Mouse (Mus musculus) CH12.LX (cell line): ENCODE results near the gene Rybp. TPM values are rescaled to one million over a fixed set of nuclear protein-coding genes. Genes with fewer than 3 reads are reported as not detected.

Experiments used
- DNase-seq: peaks from one replicate; pipeline ENCODE4 v3.0.0-alpha.2; 2013; ENCODE audit errors: extremely low read depth
- H3K27ac ChIP-seq: 2 replicates; pipeline ENCODE4 v1.5.1; 2012; ENCODE audit warnings: low read depth, mild to moderate bottlenecking, control low read depth, moderate library complexity; ENCODE audit not compliant: insufficient read depth
- H3K27me3 ChIP-seq: replicated peaks from 2 replicates; pipeline ENCODE3; 2012; ENCODE audit warnings: inconsistent platforms
- H3K36me3 ChIP-seq, 2 experiments: replicated peaks in 1 of 2; 2 replicates each; pipeline versions ENCODE3 to v1.6.1; 2012; ENCODE audit warnings: inconsistent platforms in 1 of 2, low read length in 1 of 2, mild to moderate bottlenecking in 1 of 2, mixed read lengths in 1 of 2, moderate library complexity in 1 of 2; ENCODE audit not compliant: control insufficient read depth in 1 of 2, insufficient read depth in 1 of 2
- H3K4me1 ChIP-seq, 2 experiments: 2 replicates each; pipeline ENCODE4 v1.6.1; 2012; ENCODE audit warnings: inconsistent platforms in 1 of 2, moderate library complexity in 1 of 2; ENCODE audit not compliant: insufficient read depth in 2 of 2, control insufficient read depth in 1 of 2
- H3K4me2 ChIP-seq: 2 replicates; pipeline ENCODE4 v1.6.1; 2012; ENCODE audit warnings: low read depth, mild to moderate bottlenecking, control low read depth; ENCODE audit not compliant: poor library complexity, insufficient read depth, severe bottlenecking
- H3K4me3 ChIP-seq, 3 experiments: fragments of 150-350 bp in 1 of 3; sonication (generic) in 1 of 3; replicated peaks in 1 of 3; 2 replicates each; pipeline versions ENCODE3 to v1.5.1; 2011 to 2012; ENCODE audit warnings: low read depth in 2 of 3, low read length in 2 of 3, mild to moderate bottlenecking in 2 of 3, moderate library complexity in 2 of 3, control low read depth in 1 of 3, improper control_type of control experiment in 1 of 3, inconsistent platforms in 1 of 3, mixed read lengths in 1 of 3; ENCODE audit not compliant: poor library complexity in 1 of 3
- H3K79me2 ChIP-seq: replicated peaks from 2 replicates; pipeline ENCODE4 v1.6.1; 2012; ENCODE audit warnings: mild to moderate bottlenecking, moderate library complexity; ENCODE audit not compliant: control insufficient read depth, poor library complexity, insufficient read depth, severe bottlenecking; ENCODE audit errors: extremely low read depth
- H3K9ac ChIP-seq: 2 replicates; pipeline ENCODE4 v1.6.1; 2012; ENCODE audit warnings: low read depth, mild to moderate bottlenecking, control low read depth, moderate library complexity; ENCODE audit not compliant: insufficient read depth
- H3K9me3 ChIP-seq: replicated peaks from 2 replicates; pipeline ENCODE3; 2012; ENCODE audit warnings: low read length, inconsistent platforms, mixed read lengths
- E2F4 ChIP-seq: IDR thresholded peaks from 2 replicates; pipeline ENCODE4 v1.6.1; 2011; ENCODE audit warnings: low read depth, low read length, improper control_type of control experiment; ENCODE audit not compliant: insufficient replicate concordance
- GABPA ChIP-seq: IDR thresholded peaks from 2 replicates; pipeline ENCODE4 v1.6.1; 2012; ENCODE audit warnings: low read depth, low read length, improper control_type of control experiment, inconsistent platforms; ENCODE audit not compliant: insufficient replicate concordance
- HCFC1 ChIP-seq: IDR thresholded peaks from 2 replicates; pipeline ENCODE4 v1.6.1; 2012; ENCODE audit warnings: low read depth, mild to moderate bottlenecking, inconsistent platforms, low read length, improper control_type of control experiment
- JUND ChIP-seq: conservative IDR thresholded peaks from 2 replicates; pipeline ENCODE4 v1.6.1; 2011; ENCODE audit warnings: low read depth, low read length, improper control_type of control experiment
- KAT2A ChIP-seq: IDR thresholded peaks from 2 replicates; pipeline ENCODE4 v1.6.1; 2012; ENCODE audit warnings: low read length, improper control_type of control experiment, inconsistent platforms; ENCODE audit not compliant: insufficient replicate concordance
- MAFK ChIP-seq: IDR thresholded peaks from 2 replicates; pipeline ENCODE4 v1.6.1; 2011; ENCODE audit warnings: low read length, improper control_type of control experiment; ENCODE audit not compliant: insufficient replicate concordance
- MAX ChIP-seq: IDR thresholded peaks from 2 replicates; pipeline ENCODE4 v1.6.1; 2011; ENCODE audit warnings: low read length, improper control_type of control experiment
- MAZ ChIP-seq: IDR thresholded peaks from 2 replicates; pipeline ENCODE4 v1.6.1; 2012; ENCODE audit warnings: low read depth, mild to moderate bottlenecking, inconsistent platforms, low read length, improper control_type of control experiment, moderate library complexity
- MXI1 ChIP-seq: IDR thresholded peaks from 2 replicates; pipeline ENCODE4 v1.6.1; 2011; ENCODE audit warnings: mild to moderate bottlenecking, low read depth, low read length, improper control_type of control experiment
- NRF1 ChIP-seq: IDR thresholded peaks from 2 replicates; pipeline ENCODE4 v1.6.1; 2014; ENCODE audit warnings: low read depth, mild to moderate bottlenecking, inconsistent platforms, low read length, improper control_type of control experiment, moderate library complexity
- POLR2AphosphoS2 ChIP-seq: IDR thresholded peaks from 2 replicates; pipeline ENCODE4 v1.6.1; 2011; ENCODE audit warnings: low read depth, low read length, improper control_type of control experiment
- SIN3A ChIP-seq: IDR thresholded peaks from 2 replicates; pipeline ENCODE4 v1.6.1; 2012; ENCODE audit warnings: low read length, improper control_type of control experiment, inconsistent platforms
- TCF12 ChIP-seq: IDR thresholded peaks from 2 replicates; pipeline ENCODE4 v1.6.1; 2014; ENCODE audit warnings: low read depth, mild to moderate bottlenecking, inconsistent platforms, low read length, improper control_type of control experiment
- UBTF ChIP-seq: IDR thresholded peaks from 2 replicates; pipeline ENCODE4 v1.6.1; 2012; ENCODE audit warnings: low read depth, mild to moderate bottlenecking, inconsistent platforms, low read length, improper control_type of control experiment, moderate library complexity
- USF1 ChIP-seq: IDR thresholded peaks from 2 replicates; pipeline ENCODE4 v1.6.1; 2014; ENCODE audit warnings: low read depth, mild to moderate bottlenecking, inconsistent platforms, low read length, improper control_type of control experiment
- USF2 ChIP-seq: conservative IDR thresholded peaks from 2 replicates; pipeline ENCODE4 v1.6.1; 2011; ENCODE audit warnings: low read depth, low read length, improper control_type of control experiment
- ZC3H11A ChIP-seq: IDR thresholded peaks from 2 replicates; pipeline ENCODE4 v1.6.1; 2012; ENCODE audit warnings: low read depth, mild to moderate bottlenecking, inconsistent platforms, low read length, improper control_type of control experiment
- ZMIZ1 ChIP-seq: IDR thresholded peaks from 2 replicates; pipeline ENCODE4 v1.6.1; 2012; ENCODE audit warnings: low read depth, mild to moderate bottlenecking, inconsistent platforms, low read length, improper control_type of control experiment
- ZNF384 ChIP-seq: IDR thresholded peaks from 2 replicates; pipeline ENCODE4 v1.6.1; 2012; ENCODE audit warnings: low read depth, low read length, improper control_type of control experiment, inconsistent platforms
- dilution Hi-C: fragments of 300-500 bp; cut with MboI; formaldehyde crosslinking; loops from 2 replicates; pipeline ENCODE4 v1.14.3; 2020; ENCODE audit warnings: low sequenced_read_pairs; ENCODE audit not compliant: extremely low pct_unique_long_range_greater_than_20kb, extremely low pct_ligation_motif_present
- in situ Hi-C: fragments of 300-500 bp; cut with MboI; formaldehyde crosslinking; loops from 3 replicates; pipeline ENCODE4 v1.14.3; 2019; ENCODE audit warnings: low sequenced_read_pairs, low pct_ligation_motif_present, low pct_unique_long_range_greater_than_20kb, mixed read lengths
- polyA plus RNA-seq: library from polyadenylated mRNA; unstranded; fragments of >175 nt; gene quantifications from 2 replicates; pipeline ENCODE4 v1.2.1, GENCODE M21; 2012; ENCODE audit warnings: low read depth; ENCODE audit not compliant: insufficient read length
- total RNA-seq, 2 experiments: library from RNA; depleted of rRNA; stranded (reverse); fragments of 300-350 nt in 1 of 2; fragments of >200 nt in 1 of 2; gene quantifications; 2 replicates each; pipeline ENCODE4 v1.2.3; 2012 to 2014

Rybp gene
- total and polyA plus RNA-seq, 3 experiments, result 9.1 to 27.4 (median 23.6) TPM

DNA sequence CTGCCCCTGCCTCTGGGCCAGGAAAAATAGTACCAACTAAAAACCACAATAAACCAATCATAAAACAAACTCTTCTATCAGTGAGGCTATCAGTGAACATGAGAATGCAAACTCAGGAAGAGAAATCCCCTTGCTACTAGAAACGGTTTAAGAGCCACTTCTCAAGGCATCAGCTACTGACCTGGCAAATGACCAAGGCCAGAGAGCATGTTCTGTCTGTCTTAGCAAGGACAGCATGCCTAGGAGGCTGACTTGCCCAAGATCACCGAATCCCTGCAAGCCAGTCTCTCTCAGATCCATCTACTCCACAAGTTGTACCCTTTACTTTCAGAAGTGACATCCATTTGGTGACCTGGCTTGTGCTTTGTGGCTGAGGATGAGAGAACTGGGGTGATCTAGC, 61.1 kb downstream of the Rybp start:
- TF ChIP-seq MAZ (no peak), USF2 (no peak), POLR2AphosphoS2 (no peak), ZMIZ1 (no peak), MAX (no peak), MAFK (no peak)
- dilution Hi-C loops (no loop called here), in situ Hi-C loops (no loop called here)
- DNase-seq, result no peak
- Histone ChIP-seq H3K4me2 (no peak overlapping the region), H3K4me3 (no peak overlapping the region), H3K79me2 (no peaks in the 10 kb centered on the region), H3K9ac (no peak overlapping the region), H3K4me1 (no peaks in the 10 kb centered on the region), H3K27ac (no peak overlapping the region), H3K36me3 (peaks cover 0 to 9% of the 10 kb centered on the region in 2 experiments), H3K9me3 (no peaks in the 10 kb centered on the region), H3K27me3 (no peaks in the 10 kb centered on the region)

DNA sequence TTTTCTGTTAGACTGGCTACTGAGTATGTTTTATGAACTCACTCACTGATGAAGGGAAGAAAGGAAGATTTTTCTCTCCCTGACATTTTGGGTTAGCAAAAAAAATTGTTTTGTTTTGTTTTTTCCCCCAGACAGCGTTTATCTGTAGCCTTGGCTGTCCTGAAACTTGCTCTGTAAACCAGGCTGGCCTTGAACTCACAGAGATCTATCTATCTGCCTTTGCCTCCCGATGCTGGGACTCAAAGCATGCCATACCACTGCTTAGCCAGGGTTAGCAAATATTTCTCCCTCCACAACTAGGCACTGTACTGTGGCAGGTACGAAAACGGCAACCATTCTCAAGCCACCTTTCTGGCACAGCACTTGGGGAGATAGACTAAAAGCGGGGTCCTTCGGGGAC, 63.4 kb downstream of the Rybp start:
- in situ Hi-C loops (no loop called here), dilution Hi-C loops (no loop called here)
- H3K79me2 ChIP-seq, result no peaks in the 10 kb centered on the region
- H3K9me3 ChIP-seq, result no peaks in the 10 kb centered on the region
- no peaks in the 10 kb centered on the region for H3K27me3 ChIP-seq
- H3K4me3 ChIP-seq, result no peak overlapping the region
- H3K4me2 ChIP-seq, result no peak overlapping the region
- H3K9ac ChIP-seq, result no peak overlapping the region
- TF ChIP-seq KAT2A (no peak), ZNF384 (no peak), MAFK (no peak), MAZ (no peak), HCFC1 (no peak), USF1 (no peak), E2F4 (no peak), TCF12 (no peak), NRF1 (no peak), GABPA (no peak), SIN3A (no peak), UBTF (no peak), POLR2AphosphoS2 (no peak), JUND (no peak), MXI1 (no peak), ZC3H11A (no peak)
- no peak overlapping the region for H3K27ac ChIP-seq
- no peak for DNase-seq
- H3K4me1 ChIP-seq, result no peaks in the 10 kb centered on the region
- peaks cover 0 to 9% of the 10 kb centered on the region in 2 experiments for H3K36me3 ChIP-seq
